Mouse (Mus musculus) heart, postnatal 0 days (tissue): ENCODE results near the gene Daam2. TPM values are rescaled to one million over a fixed set of nuclear protein-coding genes. Genes with fewer than 3 reads are reported as not detected.

Source experiments
- ATAC-seq: fragments of 200-750 bp; cut with Nextera tagmentation; 2 replicates; pipeline ENCODE4 v1.8.0; 2017; ENCODE audit warnings: low read depth, moderate number of reproducible peaks, moderate library complexity; ENCODE audit not compliant: insufficient read depth
- DNase-seq: peaks from one replicate; pipeline ENCODE4 v3.0.0-alpha.2; 2016; ENCODE audit warnings: low spot score
- H3K27ac ChIP-seq: fragments of 300-500 bp; sonication (generic); 2 replicates; pipeline ENCODE4 v1.5.1; 2014; ENCODE audit warnings: low read depth, mild to moderate bottlenecking
- H3K27me3 ChIP-seq: fragments of 300-500 bp; sonication (generic); 2 replicates; pipeline ENCODE4 v1.6.1; 2014; ENCODE audit warnings: low read length, mixed read lengths; ENCODE audit not compliant: control insufficient read depth, insufficient read depth
- H3K36me3 ChIP-seq: fragments of 300-500 bp; sonication (generic); replicated peaks from 2 replicates; pipeline ENCODE4 v1.6.1; 2014; ENCODE audit warnings: low read length, mixed read lengths; ENCODE audit not compliant: control insufficient read depth, insufficient read depth
- H3K4me1 ChIP-seq: fragments of 300-500 bp; sonication (generic); 2 replicates; pipeline ENCODE4 v1.6.1; 2014; ENCODE audit warnings: antibody characterized with exemption; ENCODE audit not compliant: control insufficient read depth, insufficient read depth
- H3K4me2 ChIP-seq: fragments of 300-500 bp; sonication (generic); 2 replicates; pipeline ENCODE4 v1.6.1; 2014; ENCODE audit warnings: low read depth, mild to moderate bottlenecking, low read length, moderate library complexity
- H3K4me3 ChIP-seq: fragments of 300-500 bp; sonication (generic); 2 replicates; pipeline ENCODE4 v1.5.1; 2014; ENCODE audit warnings: low read depth, low read length
- H3K9ac ChIP-seq: fragments of 300-500 bp; sonication (generic); replicated peaks from 2 replicates; pipeline ENCODE4 v1.6.1; 2014; ENCODE audit warnings: low read depth, low read length, mixed read lengths
- H3K9me3 ChIP-seq: fragments of 300-500 bp; sonication (generic); replicated peaks from 2 replicates; pipeline ENCODE4 v1.6.1; 2016; ENCODE audit warnings: low read length; ENCODE audit not compliant: control insufficient read depth
- CTCF ChIP-seq: IDR thresholded peaks from 2 replicates; pipeline ENCODE4 v1.5.1; 2016; ENCODE audit warnings: antibody characterized with exemption, control low read depth, low read depth
- EP300 ChIP-seq: IDR thresholded peaks from 2 replicates; pipeline ENCODE4 v1.6.1; 2016; ENCODE audit warnings: antibody characterized with exemption, low read depth
- WGBS: fragments of 180-500 bp; shearing (Covaris S2); extraction: QIAGEN DNeasy Blood & Tissue Kit; methylation state at CpG from one replicate; pipeline ENCODE4 v1.1.7; 2014; 5-methylcytosine and 5-hydroxymethylcytosine counted together
- polyA plus RNA-seq: library from polyadenylated mRNA; unstranded; fragments of >200 nt; fragmentation: Nextera tagmentation; extraction: Ambion mirVana; gene quantifications from 2 replicates; pipeline ENCODE4 v1.2.1, GENCODE M21; 2015
- total RNA-seq: library from RNA; depleted of rRNA; stranded (reverse); fragments of >200 nt; gene quantifications from 2 replicates; pipeline ENCODE4 v1.2.3, GENCODE M21; 2014; ENCODE audit warnings: low replicate concordance; rRNA removed

The Daam2 gene
- total RNA-seq (10.5 and 14.5 TPM in 2 replicates), polyA plus RNA-seq (1.6 and 2.4 TPM in 2 replicates)

DNA sequence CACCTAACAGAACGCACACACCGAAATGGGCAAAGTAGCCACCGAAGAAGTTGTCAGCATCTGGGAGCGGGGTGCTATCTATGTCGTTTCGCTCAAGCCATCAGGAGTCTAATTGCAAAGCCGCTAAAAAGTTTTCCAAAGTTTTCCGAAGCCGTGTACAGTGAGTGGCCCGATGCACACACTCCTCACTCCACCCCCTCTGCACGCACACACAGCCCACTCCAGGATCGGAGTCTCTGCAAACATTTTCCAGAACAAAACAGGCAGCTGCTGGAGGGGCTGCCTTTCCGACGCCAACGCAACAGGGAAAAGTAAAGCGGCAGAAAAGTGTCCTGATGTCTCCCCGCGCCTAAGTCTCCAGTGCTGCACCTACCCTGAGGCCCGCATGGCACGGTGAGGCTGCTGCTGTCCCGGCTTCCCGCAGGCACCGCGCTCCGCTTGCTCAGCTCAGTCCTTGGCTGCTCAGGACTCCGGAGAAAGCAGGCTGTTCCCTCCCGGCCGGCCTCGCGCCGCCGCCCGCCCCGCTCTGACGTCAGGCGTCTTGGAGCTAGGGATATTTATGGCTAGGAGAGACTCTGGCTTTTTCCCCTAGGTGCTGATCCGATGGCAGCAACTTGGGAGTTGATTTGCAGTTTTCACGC, at the start of gene Daam2:
Gene Daam2, minus strand, starts transcription at position 514 of the 641 bp plus-strand sequence.
- H3K4me2 ChIP-seq: peak within 1 kb of the TSS; percentile 76
- ATAC-seq (peak; percentile 82), DNase-seq (peak; percentile 77)
- peak within 1 kb of the TSS; percentile 59 for H3K4me3 ChIP-seq
- under 1% methylated on average over 38 of the region's 38 CpGs for WGBS
- no peak for TF ChIP-seq EP300
- TF ChIP-seq CTCF: no peak
- H3K27me3 ChIP-seq: no peaks in the 10 kb centered on the region
- no peaks in the 10 kb centered on the region for H3K36me3 ChIP-seq
- peak within 1 kb of the TSS; percentile 78 for H3K27ac ChIP-seq
- peak within 1 kb of the TSS; percentile 62 for H3K9ac ChIP-seq
- H3K9me3 ChIP-seq: no peaks in the 10 kb centered on the region
- peaks cover 10% of the 10 kb centered on the region for H3K4me1 ChIP-seq

GRCm38 (mm10) chr17:49610296-49610695, 46.2 kb upstream of the Daam2 start:
- Histone ChIP-seq H3K36me3 (no peaks in the 10 kb centered on the region), H3K4me3 (no peak overlapping the region), H3K27me3 (no peaks in the 10 kb centered on the region), H3K4me1 (peaks cover 4% of the 10 kb centered on the region; the same call in 1 of the 2 replicates), H3K9me3 (0 out of 2 replicates have a peak, but pooled peaks cover 5% of the 10 kb centered on the region), H3K27ac (no peak overlapping the region), H3K9ac (no peak overlapping the region), H3K4me2 (no peak overlapping the region)
- no peak for DNase-seq
- no peak for TF ChIP-seq CTCF
- TF ChIP-seq EP300: no peak
- ATAC-seq: no peak
- WGBS: 51% methylated on average over 8 of the region's 8 CpGs

DNA sequence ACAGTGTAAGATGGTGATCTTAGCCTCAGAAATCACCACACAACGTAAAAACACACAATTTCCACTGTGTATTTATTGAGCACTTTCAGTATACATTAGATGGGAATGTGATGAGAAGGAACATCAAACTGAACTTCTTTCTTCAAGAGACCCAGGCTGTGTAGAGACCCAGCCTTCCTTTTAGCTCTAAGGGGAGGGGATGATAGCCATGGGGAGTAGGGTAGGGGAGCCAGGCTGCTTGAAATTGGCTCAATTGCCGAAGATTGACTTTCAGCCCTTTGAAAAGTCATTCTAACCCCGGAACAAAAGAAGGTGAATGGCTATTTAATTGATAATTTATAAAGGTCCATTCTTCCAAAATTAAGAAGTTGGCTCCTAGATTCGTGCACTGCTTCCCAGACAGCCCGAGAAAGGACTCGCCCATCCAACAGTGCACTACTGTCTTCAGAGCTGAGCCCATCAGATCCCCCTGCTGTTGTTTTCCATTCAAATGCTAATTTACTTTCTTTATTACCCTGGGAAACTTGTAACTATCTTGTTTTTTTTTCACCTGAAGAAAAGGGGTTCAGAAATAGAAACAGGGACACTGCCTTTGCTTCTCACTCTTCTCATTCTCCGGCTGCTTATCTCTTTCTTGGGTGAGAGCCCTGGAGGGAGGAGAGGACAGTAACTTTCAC, 43.3 kb upstream of the Daam2 start:
- no peaks in the 10 kb centered on the region for H3K27me3 ChIP-seq
- no peak overlapping the region for H3K4me2 ChIP-seq
- H3K4me1 ChIP-seq: no peaks in the 10 kb centered on the region
- no peak overlapping the region for H3K9ac ChIP-seq
- no peak for TF ChIP-seq EP300
- H3K9me3 ChIP-seq: peaks cover 5% of the 10 kb centered on the region; the same call in 1 of the 2 replicates
- H3K36me3 ChIP-seq: no peaks in the 10 kb centered on the region
- DNase-seq (no peak), ATAC-seq (no peak)
- H3K27ac ChIP-seq: no peak overlapping the region
- H3K4me3 ChIP-seq: no peak overlapping the region
- 62% methylated on average over 7 of the region's 7 CpGs for WGBS

GRCm38 (mm10) chr17:49605397-49605796, 41.3 kb upstream of the Daam2 start:
- Histone ChIP-seq H3K4me2 (no peak overlapping the region), H3K27me3 (no peaks in the 10 kb centered on the region)

DNA sequence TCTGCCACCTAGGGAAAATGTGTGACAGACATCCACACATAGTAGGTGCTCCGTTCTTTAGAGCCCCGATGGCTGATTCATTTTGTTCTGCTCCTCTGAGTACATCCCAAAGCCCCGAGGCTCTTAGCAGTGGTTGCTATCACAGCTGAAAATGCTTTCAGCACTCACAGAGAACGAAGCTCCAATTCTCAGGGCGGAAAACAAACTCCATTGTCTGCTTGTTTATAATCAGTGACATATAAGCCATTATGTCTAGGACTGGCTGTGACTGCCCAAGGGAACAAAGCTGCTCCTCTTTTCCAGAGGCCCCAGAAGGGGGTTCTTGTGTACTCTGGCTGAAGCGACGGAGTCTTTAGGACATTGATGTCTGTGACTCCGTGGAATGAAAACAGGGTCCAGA, 25.9 kb upstream of the Daam2 start:
- no peak overlapping the region for H3K4me3 ChIP-seq
- no peaks in the 10 kb centered on the region for H3K9me3 ChIP-seq
- no peaks in the 10 kb centered on the region for H3K36me3 ChIP-seq
- TF ChIP-seq CTCF (no peak), EP300 (no peak)
- no peaks in the 10 kb centered on the region for H3K4me1 ChIP-seq
- no peak overlapping the region for H3K9ac ChIP-seq
- 54% methylated on average over 8 of the region's 8 CpGs for WGBS
- H3K27ac ChIP-seq: no peak overlapping the region
- ATAC-seq (no peak), DNase-seq (no peak)
- no peaks in the 10 kb centered on the region for H3K27me3 ChIP-seq
- H3K4me2 ChIP-seq: no peak overlapping the region

More at GRCm38 (mm10) chr17:49605397-49605796, 41.3 kb upstream of the Daam2 start:
- TF ChIP-seq CTCF (no peak), EP300 (no peak)
- H3K27ac ChIP-seq: no peak overlapping the region
- H3K9me3 ChIP-seq: peaks cover 5% of the 10 kb centered on the region; the same call in 1 of the 2 replicates
- no peaks in the 10 kb centered on the region for H3K36me3 ChIP-seq
- no peaks in the 10 kb centered on the region for H3K4me1 ChIP-seq
- 77% methylated on average over 4 of the region's 4 CpGs for WGBS
- ATAC-seq: no peak
- DNase-seq: no peak
- H3K9ac ChIP-seq: no peak overlapping the region
- no peak overlapping the region for H3K4me3 ChIP-seq
